Mouse (Mus musculus) kidney, adult 9 months (tissue): ENCODE measurements around the gene 9530003J23Rik.
"Not testable (repeated sequence)": the region's sequence is repeated elsewhere in the genome, so short reads cannot be mapped to it uniquely, and the experiment has no call there.

ENCODE experiments used
- DNase-seq: peaks from one replicate; pipeline ENCODE4 v3.0.0; 2022

Gene 9530003J23Rik

GRCm38 (mm10) chr10:117224102-117224990 is 14.2 kb downstream of the 9530003J23Rik start, which contains the start of gene Yeats4:
Yeats4 (minus strand) TSS chr10:117224507.
- peak; percentile 97 for DNase-seq

GRCm38 (mm10) chr10:117223758-117224101 is 14.8 kb downstream of the 9530003J23Rik start:
- no peak for DNase-seq

- no peak for DNase-seq
Measured at GRCm38 (mm10) chr10:117222821-117223220, 15.7 kb downstream of the 9530003J23Rik start.

DNA sequence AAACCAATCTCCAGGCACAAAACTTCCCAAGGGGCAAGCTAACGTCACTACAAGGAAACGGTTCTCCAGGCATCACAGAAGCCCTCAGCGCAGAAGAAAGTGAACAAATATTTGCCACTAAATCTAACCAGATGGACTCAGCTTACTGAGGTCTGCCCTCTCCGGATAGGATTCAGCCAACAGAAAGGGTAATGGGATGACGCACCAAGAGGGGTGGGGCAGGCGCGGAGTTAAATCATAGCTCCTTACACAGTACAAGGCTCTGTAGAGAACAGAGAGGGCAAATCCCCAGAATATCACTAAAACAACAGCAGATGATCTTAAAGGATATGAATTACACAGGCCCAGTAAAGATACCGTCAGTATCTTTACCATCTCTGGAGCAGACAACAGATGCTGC is 20.2 kb downstream of the 9530003J23Rik start:
- no peak for DNase-seq

DNA sequence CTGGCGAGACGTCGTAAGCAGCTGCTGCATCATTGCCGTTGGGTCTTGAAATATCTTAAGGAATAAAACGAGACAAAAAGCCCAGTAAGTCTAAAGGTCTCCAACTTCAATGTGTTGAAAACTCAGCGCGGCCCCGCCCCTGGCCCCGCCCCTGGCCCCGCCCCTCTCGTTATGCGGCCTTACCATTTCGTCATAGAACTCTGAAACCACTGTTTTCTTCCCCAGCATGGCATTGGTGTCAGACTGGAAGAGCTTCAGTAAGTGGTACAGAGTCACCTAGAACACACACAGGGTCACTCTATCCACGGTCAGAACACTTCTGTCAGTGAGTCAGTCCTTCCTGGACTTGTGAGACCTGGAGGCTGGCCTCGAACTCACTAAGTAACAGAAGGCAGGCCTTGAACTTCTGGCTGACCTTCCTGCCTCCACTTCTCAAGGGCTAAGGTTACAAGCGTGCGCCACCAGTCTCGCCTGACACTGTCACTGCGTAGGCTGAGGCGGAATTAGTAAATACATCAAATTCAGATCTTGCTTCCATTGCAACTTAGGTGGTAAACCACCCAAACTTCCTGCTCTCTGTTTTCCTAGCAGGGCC is 21.2 kb downstream of the 9530003J23Rik start:
- DNase-seq, result no peak

- peak; percentile 40 for DNase-seq
Measured at GRCm38 (mm10) chr10:117216793-117217192, 21.7 kb downstream of the 9530003J23Rik start.

GRCm38 (mm10) chr10:117216132-117216495 is 22.4 kb downstream of the 9530003J23Rik start:
- DNase-seq, result no peak

- DNase-seq, result no peak
Measured at GRCm38 (mm10) chr10:117215409-117216131, 22.9 kb downstream of the 9530003J23Rik start.

DNA sequence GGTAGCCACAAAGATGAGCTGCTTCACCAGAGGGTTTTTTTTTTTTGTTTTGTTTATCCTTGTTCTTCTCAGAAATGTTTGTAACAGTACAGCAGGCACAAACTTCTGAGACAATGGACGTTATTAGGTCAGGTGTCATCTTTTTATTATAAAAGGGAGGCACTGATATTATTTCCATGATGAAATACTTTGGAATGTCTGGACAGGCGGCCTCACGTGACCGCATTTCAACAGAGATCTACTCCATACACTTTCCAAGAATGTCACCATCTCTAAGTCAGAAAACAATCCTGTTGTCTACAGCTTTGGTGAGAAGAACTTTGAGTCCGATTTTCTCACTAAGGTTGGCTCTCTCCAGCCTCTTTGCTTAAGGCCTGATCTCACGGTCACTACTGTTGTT is 27.5 kb downstream of the 9530003J23Rik start:
- DNase-seq, result no peak

- DNase-seq, result peak; percentile 73
Measured at GRCm38 (mm10) chr10:117209469-117209938, 29.0 kb downstream of the 9530003J23Rik start.

GRCm38 (mm10) chr10:117208787-117209186 is 29.7 kb downstream of the 9530003J23Rik start:
- DNase-seq, result not testable (repeated sequence)

GRCm38 (mm10) chr10:117208221-117208620 is 30.3 kb downstream of the 9530003J23Rik start:
- DNase-seq, result no peak

GRCm38 (mm10) chr10:117206070-117206469 is 32.4 kb downstream of the 9530003J23Rik start:
- DNase-seq, result no peak

DNA sequence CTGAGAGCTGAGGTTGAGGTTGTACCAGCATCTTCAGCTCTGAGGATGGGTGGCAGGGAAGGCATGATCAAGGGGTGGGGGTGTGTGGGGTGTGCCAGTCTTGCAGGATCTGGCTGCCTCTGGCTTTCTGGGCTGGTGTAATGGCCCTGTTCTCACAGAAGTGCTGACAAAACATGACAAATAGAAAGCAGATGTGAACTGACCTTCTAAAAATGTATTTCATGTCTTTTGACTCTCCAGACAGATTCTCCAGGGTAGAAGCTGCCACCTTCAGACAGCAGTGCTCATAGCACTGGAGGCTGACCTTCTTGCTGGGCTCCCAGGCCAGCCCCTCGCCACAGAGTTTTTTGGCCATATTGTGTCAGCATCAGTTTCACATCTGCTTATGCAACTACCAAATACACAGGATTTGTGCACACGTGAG is 34.9 kb downstream of the 9530003J23Rik start:
- no peak for DNase-seq

GRCm38 (mm10) chr10:117202981-117203557 is 35.4 kb downstream of the 9530003J23Rik start:
- no peak for DNase-seq

GRCm38 (mm10) chr10:117199701-117200100 is 38.8 kb downstream of the 9530003J23Rik start:
- DNase-seq, result no peak

- DNase-seq, result no peak
Measured at GRCm38 (mm10) chr10:117196696-117197095, 41.8 kb downstream of the 9530003J23Rik start.

DNA sequence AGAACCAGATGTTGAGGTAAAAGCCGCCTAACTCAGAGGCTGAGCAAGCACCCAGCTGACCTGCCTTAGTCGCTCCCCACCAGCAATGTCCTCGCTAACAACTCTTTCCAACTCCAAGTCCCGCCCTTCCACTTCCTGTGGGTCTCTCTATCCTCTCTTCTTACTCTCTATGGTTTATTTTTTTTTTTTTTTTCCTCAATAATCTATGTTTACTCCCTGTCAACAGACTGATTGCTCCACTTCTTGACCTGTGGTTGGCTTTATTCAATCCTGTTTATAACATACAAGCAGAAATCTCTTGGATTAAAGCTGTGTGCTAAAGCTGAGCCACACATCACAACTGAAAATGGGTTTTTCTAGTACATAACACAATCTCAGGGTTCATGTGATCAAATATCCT is 42.8 kb downstream of the 9530003J23Rik start:
- DNase-seq, result no peak

GRCm38 (mm10) chr10:117195005-117195404 is 43.5 kb downstream of the 9530003J23Rik start:
- no peak for DNase-seq

DNA sequence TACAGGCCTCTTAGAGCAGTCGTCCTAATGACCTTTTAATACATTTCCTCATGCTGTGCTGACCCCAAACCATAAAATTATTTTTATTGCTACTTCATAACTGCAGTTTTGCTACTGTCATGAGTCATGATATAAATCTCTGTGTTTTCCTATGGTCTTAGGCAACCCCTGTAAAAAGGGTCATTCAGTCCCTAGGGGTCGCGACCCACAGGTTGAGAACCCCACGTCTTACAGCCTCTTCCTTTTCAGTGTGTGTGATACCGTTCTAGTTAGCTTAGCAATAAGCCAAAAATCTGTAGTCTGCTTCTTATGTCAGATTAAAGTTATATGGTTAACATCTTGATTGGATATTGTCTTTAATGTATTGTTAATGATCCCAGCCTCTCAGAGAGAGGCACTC is 45.1 kb downstream of the 9530003J23Rik start:
- DNase-seq, result no peak

GRCm38 (mm10) chr10:117185399-117186089 is 53.0 kb downstream of the 9530003J23Rik start:
- no peak for DNase-seq
